Mouse (Mus musculus): ENCODE data around the gene Aco1. TPM values are rescaled to one million over a fixed set of nuclear protein-coding genes. Genes with fewer than 3 reads are reported as not detected.
"Not testable (repeated sequence)": the region's sequence is repeated elsewhere in the genome, so short reads cannot be mapped to it uniquely, and the experiment has no call there.

Gene Aco1
- 10 to 100 TPM; 30.6 to 35.6 TPM for total RNA-seq (2021)

GRCm38 (mm10) chr4:40142743-40143532, at the start of gene Aco1:
Gene Aco1 (plus strand): TSS chr4:40143081.
- DNase-seq: peak; percentile 97

GRCm38 (mm10) chr4:40094974-40095373, 47.9 kb upstream of the Aco1 start:
- no peak for DNase-seq

GRCm38 (mm10) chr4:40102996-40103395, 39.9 kb upstream of the Aco1 start:
- DNase-seq: no peak

GRCm38 (mm10) chr4:40106004-40106536, 36.8 kb upstream of the Aco1 start:
- no peak for DNase-seq

GRCm38 (mm10) chr4:40108030-40108429, 34.9 kb upstream of the Aco1 start:
- no peak for DNase-seq

GRCm38 (mm10) chr4:40113173-40113572, 29.7 kb upstream of the Aco1 start:
- DNase-seq: no peak

- DNase-seq: no peak
Measured at GRCm38 (mm10) chr4:40121221-40121620, 21.7 kb upstream of the Aco1 start.

- DNase-seq: not testable (repeated sequence)
Measured at GRCm38 (mm10) chr4:40122291-40122690, 20.6 kb upstream of the Aco1 start.

GRCm38 (mm10) chr4:40134468-40135102, 8.3 kb upstream of the Aco1 start:
- peak; percentile 70 to 73 for DNase-seq

GRCm38 (mm10) chr4:40136519-40136918, 6.4 kb upstream of the Aco1 start:
- DNase-seq: no peak

- no peak for DNase-seq
Measured at GRCm38 (mm10) chr4:40139663-40140255, 3.1 kb upstream of the Aco1 start.

- no peak for DNase-seq
Measured at GRCm38 (mm10) chr4:40143533-40143871, 621 bp downstream of the Aco1 start.

- no peak for DNase-seq
Measured at GRCm38 (mm10) chr4:40144543-40144942, 1.7 kb downstream of the Aco1 start.

GRCm38 (mm10) chr4:40144981-40145380, 2.1 kb downstream of the Aco1 start:
- DNase-seq: no peak

GRCm38 (mm10) chr4:40148281-40148680, 5.4 kb downstream of the Aco1 start:
- DNase-seq: no peak

- DNase-seq: no peak
Measured at GRCm38 (mm10) chr4:40150046-40150445, 7.2 kb downstream of the Aco1 start.

- no peak for DNase-seq
Measured at GRCm38 (mm10) chr4:40152771-40153170, 9.9 kb downstream of the Aco1 start.

- DNase-seq: no peak
Measured at GRCm38 (mm10) chr4:40153500-40153899, 10.6 kb downstream of the Aco1 start.

- no peak for DNase-seq
Measured at GRCm38 (mm10) chr4:40154751-40155150, 11.9 kb downstream of the Aco1 start.

GRCm38 (mm10) chr4:40155467-40155999, 12.7 kb downstream of the Aco1 start:
- no peak for DNase-seq

GRCm38 (mm10) chr4:40156153-40156552, 13.3 kb downstream of the Aco1 start:
- DNase-seq: no peak

GRCm38 (mm10) chr4:40156582-40157499, 14.0 kb downstream of the Aco1 start:
- no peak for DNase-seq

Data from layer of hippocampus, postnatal 36 days (tissue).